Mouse (Mus musculus): ENCODE data around the gene Olfr56. TPM values are rescaled to one million over a fixed set of nuclear protein-coding genes. Genes with fewer than 3 reads are reported as not detected.
"Not testable (repeated sequence)": the region's sequence is repeated elsewhere in the genome, so short reads cannot be mapped to it uniquely, and the experiment has no call there.

The Olfr56 gene
- polyA plus RNA-seq, 1 experiment = 0.08 TPM

DNA sequence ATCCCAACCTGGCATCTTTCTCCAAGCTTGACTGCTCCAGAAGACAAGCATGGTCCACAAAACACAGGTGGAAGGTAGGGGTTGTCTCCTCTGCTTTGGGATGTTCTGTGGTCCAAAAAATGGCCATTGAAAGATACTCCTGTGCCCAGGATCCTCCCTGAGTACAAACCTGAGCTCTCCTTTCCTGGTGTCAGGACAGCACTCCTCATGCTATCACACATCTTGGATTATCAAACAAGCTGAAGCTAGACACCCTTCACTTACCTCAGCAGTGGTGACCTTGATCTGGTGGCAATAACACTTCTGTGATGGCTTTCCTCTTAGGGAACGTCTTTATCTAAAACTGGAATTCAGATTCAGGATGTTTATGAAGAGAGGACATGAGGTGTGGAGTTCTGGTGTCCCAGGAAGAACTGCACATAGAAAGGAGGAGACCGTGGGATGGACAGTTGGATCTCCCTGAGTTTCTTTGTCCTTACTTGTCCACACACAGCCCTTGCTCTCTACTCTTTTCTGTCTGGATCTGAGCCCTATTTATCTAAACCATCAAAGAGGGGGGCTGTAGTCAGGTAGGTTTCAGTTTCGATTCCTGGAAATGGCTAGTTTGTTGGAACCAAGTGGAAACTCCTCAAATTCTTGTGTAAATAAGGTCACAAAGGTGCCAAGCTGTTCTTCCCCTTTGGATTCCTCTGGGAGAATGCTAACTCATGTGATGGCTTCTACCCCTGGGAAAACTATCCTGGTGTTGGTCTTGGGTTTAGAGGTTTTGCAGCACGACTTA lies 13.2 kb downstream of the Olfr56 start, which contains the start of gene Gm12185:
Gene Gm12185, minus strand, starts transcription at position 487 of the 781 bp plus-strand sequence.
- not testable (repeated sequence) for DNase-seq; H3K27ac ChIP-seq (ENCODE audit: insufficient read depth, low read length); H3K4me3 ChIP-seq (replicated peaks; ENCODE audit: insufficient read depth, low read depth, low read length); H3K4me1 ChIP-seq (ENCODE audit: control insufficient read depth, insufficient read depth, low read length); H3K27me3 ChIP-seq (ENCODE audit: control insufficient read depth, insufficient read depth, low read length)
- 66% methylated on average over 4 of the region's 4 CpGs for WGBS

DNA sequence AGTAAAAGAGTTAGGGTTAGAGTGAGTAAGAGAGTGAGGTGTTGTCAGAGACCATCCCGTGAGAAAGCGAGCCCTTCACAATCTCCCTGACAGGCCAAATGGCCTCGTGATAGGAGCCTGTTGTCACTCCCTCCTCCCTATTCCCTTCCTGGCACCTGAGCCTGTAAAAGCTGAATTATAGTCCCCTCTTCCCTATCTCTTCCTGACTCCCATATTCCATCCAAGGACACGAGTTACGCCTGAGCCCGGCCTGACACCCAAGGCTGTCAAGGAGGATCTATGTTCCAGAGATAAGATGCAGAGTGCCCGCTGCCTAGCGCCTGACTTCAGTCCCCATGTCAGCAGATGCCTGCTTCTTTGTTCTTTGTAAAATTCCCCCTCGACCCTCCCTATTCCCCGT lies 14.6 kb downstream of the Olfr56 start:
- WGBS = 75% methylated on average over 10 of the region's 10 CpGs
- H3K4me1 ChIP-seq (ENCODE audit: control insufficient read depth, insufficient read depth, low read length); H3K27me3 ChIP-seq (ENCODE audit: control insufficient read depth, insufficient read depth, low read length); H3K4me3 ChIP-seq (replicated peaks; ENCODE audit: insufficient read depth, low read depth, low read length); H3K27ac ChIP-seq (ENCODE audit: insufficient read depth, low read length); DNase-seq: not testable (repeated sequence)

DNA sequence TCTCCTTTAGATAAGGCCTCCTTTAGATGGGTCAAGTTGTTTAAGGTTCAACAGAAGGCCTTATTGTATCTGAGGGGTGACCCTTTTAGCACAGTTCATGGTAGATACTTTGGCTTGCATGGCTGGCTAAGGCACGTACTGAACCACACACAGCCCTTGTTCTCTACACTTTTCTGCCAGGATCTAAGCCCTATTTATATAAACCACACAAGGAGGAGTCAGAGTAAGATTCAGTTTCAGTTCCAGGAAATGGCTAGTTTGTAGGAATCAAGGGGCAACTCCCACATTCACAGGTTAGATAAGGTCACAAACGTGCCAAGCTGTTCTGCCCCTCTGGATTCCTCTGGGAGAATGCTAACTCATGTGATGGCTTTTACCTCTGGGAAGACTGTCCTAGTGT lies 15.3 kb downstream of the Olfr56 start, which contains the start of gene Tgtp1:
Gene Tgtp1, minus strand, starts transcription at position 155 of the 400 bp plus-strand sequence.
- not testable (repeated sequence) for H3K27me3 ChIP-seq (ENCODE audit: control insufficient read depth, insufficient read depth, low read length); H3K27ac ChIP-seq (ENCODE audit: insufficient read depth, low read length); DNase-seq; H3K4me1 ChIP-seq (ENCODE audit: control insufficient read depth, insufficient read depth, low read length); H3K4me3 ChIP-seq (replicated peaks; ENCODE audit: insufficient read depth, low read depth, low read length)
- WGBS = 79% methylated on average over 2 of the region's 2 CpGs

DNA sequence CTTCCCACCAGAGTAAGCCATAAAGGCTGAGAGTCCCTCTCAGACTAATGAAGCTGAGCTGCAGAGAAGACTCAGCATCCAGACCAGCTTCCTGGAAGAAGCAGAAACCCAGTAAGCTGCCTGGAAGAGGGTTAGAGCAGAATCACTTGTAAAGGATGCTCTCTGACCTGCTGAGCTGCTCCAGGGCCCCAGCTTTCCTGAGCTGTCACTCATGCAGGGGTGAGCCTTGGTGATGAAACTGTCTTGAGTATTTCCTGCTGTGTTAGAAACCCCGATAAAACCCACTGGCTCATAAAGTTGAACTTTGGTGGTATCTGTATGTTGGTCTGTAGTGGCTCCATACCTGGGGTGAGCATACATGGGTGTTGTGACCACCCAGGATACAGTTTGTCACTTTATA lies 21.7 kb downstream of the Olfr56 start:
- not testable (repeated sequence) for H3K27ac ChIP-seq (ENCODE audit: insufficient read depth, low read length)
- 69% methylated on average over 1 of the region's 1 CpGs for WGBS

DNA sequence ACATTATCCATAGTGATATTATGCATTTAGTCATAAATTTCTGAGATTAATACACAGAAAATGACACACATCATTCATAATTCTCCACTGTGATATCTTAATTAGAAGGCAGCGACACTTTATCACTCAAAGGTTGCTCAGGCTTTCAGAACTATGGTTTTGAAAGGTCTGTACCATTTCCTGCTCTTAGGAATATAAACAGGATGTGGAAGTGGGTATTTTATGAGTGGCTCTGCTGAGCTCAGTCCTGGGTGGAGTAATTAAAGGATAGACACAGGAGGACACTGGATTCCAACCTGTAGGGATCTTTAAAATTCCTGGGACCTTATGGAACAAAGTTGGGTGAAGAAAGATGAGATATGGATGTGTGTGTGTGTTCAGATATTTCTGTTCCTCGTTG lies 27.6 kb downstream of the Olfr56 start:
- not testable (repeated sequence) for H3K4me3 ChIP-seq (replicated peaks; ENCODE audit: insufficient read depth, low read depth, low read length); H3K27me3 ChIP-seq (ENCODE audit: control insufficient read depth, insufficient read depth, low read length); DNase-seq; H3K4me1 ChIP-seq (ENCODE audit: control insufficient read depth, insufficient read depth, low read length); H3K27ac ChIP-seq (ENCODE audit: insufficient read depth, low read length)
- 71% methylated on average over 2 of the region's 2 CpGs for WGBS

More for the DNA sequence above, 21.7 kb downstream of the Olfr56 start:
- not testable (repeated sequence) for H3K4me1 ChIP-seq (ENCODE audit: control insufficient read depth, insufficient read depth, low read length); DNase-seq; H3K4me3 ChIP-seq (replicated peaks; ENCODE audit: insufficient read depth, low read depth, low read length); H3K27me3 ChIP-seq (ENCODE audit: control insufficient read depth, insufficient read depth, low read length)

DNA sequence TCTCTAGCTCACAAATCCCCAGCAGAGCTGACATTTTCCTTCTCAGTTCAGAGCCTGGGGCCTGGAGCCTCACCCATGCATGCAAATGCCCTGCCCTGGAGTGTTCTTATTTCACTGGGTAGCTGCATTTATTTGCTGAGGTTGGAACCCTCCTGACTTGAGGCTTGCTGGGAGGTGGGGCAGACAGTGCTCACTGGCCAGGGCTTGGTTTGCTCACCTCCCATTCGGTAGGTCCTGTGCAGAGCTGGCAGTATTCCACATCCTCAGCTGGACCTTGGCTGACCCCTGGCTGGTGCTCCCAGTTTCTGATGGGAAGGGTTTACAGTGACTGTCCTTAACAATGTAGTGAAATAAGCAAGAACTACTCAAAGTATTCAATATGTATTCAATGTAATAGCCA lies 28.1 kb downstream of the Olfr56 start:
- H3K4me3 ChIP-seq (replicated peaks; ENCODE audit: insufficient read depth, low read depth, low read length); H3K27ac ChIP-seq (ENCODE audit: insufficient read depth, low read length); H3K27me3 ChIP-seq (ENCODE audit: control insufficient read depth, insufficient read depth, low read length); H3K4me1 ChIP-seq (ENCODE audit: control insufficient read depth, insufficient read depth, low read length); DNase-seq: not testable (repeated sequence)
- WGBS = 7% methylated on average over 1 of the region's 1 CpGs

DNA sequence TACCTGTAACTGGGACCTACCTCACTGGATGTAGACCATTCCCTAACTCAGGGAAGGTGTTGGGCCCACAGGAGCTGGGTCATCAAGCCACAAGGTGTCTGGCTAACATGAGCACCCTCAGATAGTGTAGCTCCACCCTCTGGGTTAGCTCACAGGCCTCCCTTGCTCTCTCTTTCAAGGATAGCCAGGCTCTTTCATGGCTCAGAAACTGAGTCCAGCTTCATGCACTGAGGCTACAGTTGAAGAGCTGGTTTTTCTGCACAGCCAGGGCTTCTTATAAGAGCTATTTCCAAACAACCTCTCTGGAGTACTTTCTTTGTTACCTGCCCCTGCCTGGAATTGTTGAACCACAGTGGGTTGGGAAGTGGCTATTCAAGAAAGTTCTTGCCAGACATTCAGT lies 33.4 kb downstream of the Olfr56 start:
- not testable (repeated sequence) for H3K27me3 ChIP-seq (ENCODE audit: control insufficient read depth, insufficient read depth, low read length); H3K4me1 ChIP-seq (ENCODE audit: control insufficient read depth, insufficient read depth, low read length); H3K4me3 ChIP-seq (replicated peaks; ENCODE audit: insufficient read depth, low read depth, low read length); DNase-seq; H3K27ac ChIP-seq (ENCODE audit: insufficient read depth, low read length)

DNA sequence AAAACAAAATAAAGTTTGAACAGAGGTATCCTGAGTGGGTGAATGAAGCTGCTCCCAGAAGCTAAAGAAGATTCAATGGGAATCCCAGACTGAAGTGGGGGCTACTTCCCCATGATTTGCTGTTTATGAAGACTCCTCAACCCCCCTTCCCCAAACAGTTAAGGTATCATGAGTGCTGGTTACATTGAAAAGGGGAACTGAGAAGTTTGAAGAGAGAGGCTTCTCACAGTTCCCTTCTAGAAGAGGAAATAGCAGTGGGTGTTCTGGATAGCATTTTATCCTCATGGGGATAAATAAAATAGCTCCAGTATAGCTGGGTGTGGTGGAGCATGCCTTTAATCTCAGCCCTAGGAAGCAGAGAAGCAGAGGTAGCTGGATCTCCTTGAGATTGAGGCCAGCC lies 71.4 kb downstream of the Olfr56 start:
- not testable (repeated sequence) for H3K4me1 ChIP-seq (ENCODE audit: control insufficient read depth, insufficient read depth, low read length); DNase-seq; H3K4me3 ChIP-seq (replicated peaks; ENCODE audit: insufficient read depth, low read depth, low read length); H3K27me3 ChIP-seq (ENCODE audit: control insufficient read depth, insufficient read depth, low read length); H3K27ac ChIP-seq (ENCODE audit: insufficient read depth, low read length)

DNA sequence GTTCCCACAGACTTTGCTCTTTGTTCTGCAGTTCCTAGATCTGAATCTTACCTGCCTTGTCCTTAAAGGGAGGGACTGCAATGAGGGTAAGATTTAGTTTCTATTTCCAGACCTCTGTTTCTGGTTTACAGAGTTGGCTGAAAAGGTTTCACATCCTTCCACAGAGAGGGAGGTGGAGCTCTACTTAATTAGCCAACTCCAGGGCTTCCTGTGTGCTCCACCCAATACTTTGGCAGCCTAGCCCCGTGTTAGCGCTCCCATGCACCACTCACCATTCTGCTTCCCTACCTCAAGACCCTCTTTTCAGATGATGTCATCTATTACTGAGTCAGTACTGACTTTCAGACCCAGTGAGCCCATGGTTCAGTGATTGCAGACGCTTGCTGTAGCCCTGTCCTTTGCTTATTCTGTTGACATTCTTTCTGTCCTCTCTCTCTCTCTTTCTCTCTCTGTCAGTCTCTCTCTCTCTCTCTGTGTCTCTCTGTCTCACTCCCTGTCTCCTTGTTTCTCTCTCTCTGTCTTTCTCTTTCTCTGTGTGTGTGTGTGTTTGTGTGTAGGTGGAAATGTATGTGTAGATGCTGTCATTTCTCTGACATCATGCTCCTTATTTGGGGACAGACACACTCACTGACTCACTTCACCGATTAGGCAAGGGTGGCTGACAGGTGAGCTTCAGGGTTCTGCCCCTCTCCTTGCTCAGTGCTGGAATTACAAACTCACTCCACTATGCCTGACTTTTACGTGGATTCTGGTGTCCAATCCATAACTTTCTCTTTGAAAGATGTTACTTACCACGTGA lies 72.6 kb downstream of the Olfr56 start, which contains the start of gene 9930111J21Rik2:
Gene 9930111J21Rik2, minus strand, starts transcription at position 150 of the 799 bp plus-strand sequence.
- 78% methylated on average over 1 of the region's 6 CpGs for WGBS
- not testable (repeated sequence) for H3K4me1 ChIP-seq (ENCODE audit: control insufficient read depth, insufficient read depth, low read length); H3K27ac ChIP-seq (ENCODE audit: insufficient read depth, low read length); H3K27me3 ChIP-seq (ENCODE audit: control insufficient read depth, insufficient read depth, low read length); DNase-seq; H3K4me3 ChIP-seq (replicated peaks; ENCODE audit: insufficient read depth, low read depth, low read length)

DNA sequence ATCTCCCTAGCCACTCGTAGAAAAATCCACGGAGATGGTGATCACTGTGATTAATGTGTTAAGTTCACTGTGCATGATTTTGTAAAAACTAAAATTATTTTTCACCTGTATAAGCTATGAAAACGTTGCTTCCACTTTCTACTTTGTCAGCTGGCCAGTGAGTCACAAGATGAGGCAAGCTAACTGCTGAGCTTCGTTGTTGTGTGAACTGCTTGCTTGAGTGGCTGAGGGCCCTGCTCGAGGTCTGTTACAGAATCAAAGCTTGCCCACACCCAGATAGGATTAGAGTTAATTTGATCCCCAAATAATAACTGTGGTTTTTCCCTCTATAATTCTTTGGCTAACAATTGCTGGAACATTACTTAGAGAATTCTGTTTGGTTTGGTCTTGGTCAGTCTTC lies 73.2 kb downstream of the Olfr56 start:
- H3K4me3 ChIP-seq (replicated peaks; ENCODE audit: insufficient read depth, low read depth, low read length); H3K4me1 ChIP-seq (ENCODE audit: control insufficient read depth, insufficient read depth, low read length); DNase-seq; H3K27ac ChIP-seq (ENCODE audit: insufficient read depth, low read length); H3K27me3 ChIP-seq (ENCODE audit: control insufficient read depth, insufficient read depth, low read length): not testable (repeated sequence)
- WGBS = no CpG with 5 or more reads among the region's 5 CpGs

DNA sequence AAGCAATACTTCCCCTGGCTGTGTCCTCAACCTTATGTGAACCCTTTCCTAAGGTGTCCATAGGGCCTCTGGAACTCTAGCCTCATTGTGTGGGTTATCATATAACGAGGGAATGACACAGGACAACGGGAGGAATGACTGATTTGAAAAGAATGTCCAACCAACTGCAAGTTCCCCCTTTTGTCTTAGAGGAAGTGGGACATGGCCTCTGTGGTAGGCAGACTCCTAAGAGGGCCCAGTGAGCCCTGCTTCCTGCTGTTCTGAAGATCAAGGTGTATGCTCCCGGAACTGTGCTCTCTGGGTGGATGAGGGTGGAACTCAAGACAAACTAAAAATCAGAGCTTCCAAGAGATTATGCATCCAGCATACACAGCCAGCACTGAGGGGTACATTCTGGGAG lies 81.4 kb downstream of the Olfr56 start:
- not testable (repeated sequence) for DNase-seq; H3K27ac ChIP-seq (ENCODE audit: insufficient read depth, low read length); H3K27me3 ChIP-seq (ENCODE audit: control insufficient read depth, insufficient read depth, low read length); H3K4me1 ChIP-seq (ENCODE audit: control insufficient read depth, insufficient read depth, low read length); H3K4me3 ChIP-seq (replicated peaks; ENCODE audit: insufficient read depth, low read depth, low read length)
- 77% methylated on average over 2 of the region's 3 CpGs for WGBS

DNA sequence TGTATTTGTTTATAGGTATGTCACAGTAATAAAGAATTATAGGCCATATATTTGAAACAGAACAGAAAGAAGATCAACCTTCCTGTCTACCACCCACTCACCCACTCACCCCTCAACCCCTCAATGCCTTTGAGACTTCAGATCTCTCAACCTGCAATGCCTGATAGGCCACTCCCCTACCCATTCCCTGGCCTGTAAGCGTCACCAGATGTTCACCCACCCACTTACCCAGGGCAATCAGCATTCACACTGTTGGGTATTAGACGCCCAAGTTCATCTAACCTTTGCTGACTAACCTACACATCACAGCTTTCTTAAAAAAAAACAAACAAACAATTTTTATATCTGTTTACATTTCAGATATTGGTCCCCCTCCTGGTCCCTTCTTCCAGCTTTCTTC lies 83.2 kb downstream of the Olfr56 start:
- WGBS = 81% methylated on average over 2 of the region's 2 CpGs

More for the DNA sequence above, 83.2 kb downstream of the Olfr56 start:
- not testable (repeated sequence) for DNase-seq; H3K4me1 ChIP-seq (ENCODE audit: control insufficient read depth, insufficient read depth, low read length); H3K27me3 ChIP-seq (ENCODE audit: control insufficient read depth, insufficient read depth, low read length); H3K27ac ChIP-seq (ENCODE audit: insufficient read depth, low read length); H3K4me3 ChIP-seq (replicated peaks; ENCODE audit: insufficient read depth, low read depth, low read length)

Measured in cerebellum, adult 2 months (tissue).